Mouse (Mus musculus) T-helper 2 cell (primary cell): Measurements from ENCODE around the gene Pdxdc1.
"Not testable (repeated sequence)": the region's sequence is repeated elsewhere in the genome, so short reads cannot be mapped to it uniquely, and the experiment has no call there.

Source experiments
- in situ Hi-C: fragments of 300-600 bp; cut with MboI, MseI; formaldehyde crosslinking; loops from one replicate; pipeline ENCODE4 v1.15.1; 2025; ENCODE audit warnings: high pct_unique_total_duplicates

Gene Pdxdc1

GRCm38 (mm10) chr16:13890449-13890848 is 12.5 kb downstream of the Pdxdc1 start:
- in situ Hi-C loops, result loop anchor here (10.0 kb wide), 1 partner anchor 264 kb away; no protein-coding TSS in a partner anchor

- in situ Hi-C loops, result no loop called here
Measured at GRCm38 (mm10) chr16:13883094-13883774, 19.7 kb downstream of the Pdxdc1 start.

- in situ Hi-C loops, result no loop called here
Measured at GRCm38 (mm10) chr16:13875483-13875882, 27.4 kb downstream of the Pdxdc1 start.

- in situ Hi-C loops, result no loop called here
Measured at GRCm38 (mm10) chr16:13867910-13868514, 34.9 kb downstream of the Pdxdc1 start.

- in situ Hi-C loops, result not testable (repeated sequence)
Measured at GRCm38 (mm10) chr16:13867406-13867805, 35.5 kb downstream of the Pdxdc1 start.

- in situ Hi-C loops, result no loop called here
Measured at GRCm38 (mm10) chr16:13866616-13867015, 36.3 kb downstream of the Pdxdc1 start.

GRCm38 (mm10) chr16:13866076-13866475 is 36.9 kb downstream of the Pdxdc1 start:
- in situ Hi-C loops, result no loop called here

- in situ Hi-C loops, result no loop called here
Measured at GRCm38 (mm10) chr16:13853886-13854285, 49.0 kb downstream of the Pdxdc1 start.

- in situ Hi-C loops, result no loop called here
Measured at GRCm38 (mm10) chr16:13851446-13851845, 51.5 kb downstream of the Pdxdc1 start.

GRCm38 (mm10) chr16:13848310-13848709 is 54.6 kb downstream of the Pdxdc1 start:
- in situ Hi-C loops, result no loop called here

- in situ Hi-C loops, result no loop called here
Measured at GRCm38 (mm10) chr16:13846675-13847074, 56.3 kb downstream of the Pdxdc1 start.

GRCm38 (mm10) chr16:13845031-13845430 is 57.9 kb downstream of the Pdxdc1 start:
- in situ Hi-C loops, result no loop called here

GRCm38 (mm10) chr16:13840956-13841355 is 62.0 kb downstream of the Pdxdc1 start:
- in situ Hi-C loops, result no loop called here

GRCm38 (mm10) chr16:13840056-13840455 is 62.9 kb downstream of the Pdxdc1 start:
- in situ Hi-C loops, result no loop called here

GRCm38 (mm10) chr16:13834382-13834781 is 68.5 kb downstream of the Pdxdc1 start:
- in situ Hi-C loops, result no loop called here

GRCm38 (mm10) chr16:13831606-13832005 is 71.3 kb downstream of the Pdxdc1 start:
- in situ Hi-C loops, result no loop called here

- in situ Hi-C loops, result no loop called here
Measured at GRCm38 (mm10) chr16:13830444-13830843, 72.5 kb downstream of the Pdxdc1 start.

- in situ Hi-C loops, result no loop called here
Measured at GRCm38 (mm10) chr16:13826511-13826910, 76.4 kb downstream of the Pdxdc1 start.

GRCm38 (mm10) chr16:13825781-13826490 is 77.0 kb downstream of the Pdxdc1 start:
- in situ Hi-C loops, result no loop called here

- in situ Hi-C loops, result loop anchor here (25.0 kb wide), 1 partner anchor 342 kb away; the partner anchor contains the start of genes Marf1 and Nde1
Measured at GRCm38 (mm10) chr16:13820771-13821170, 82.2 kb downstream of the Pdxdc1 start.

GRCm38 (mm10) chr16:13819806-13820500 is 83.0 kb downstream of the Pdxdc1 start:
- in situ Hi-C loops, result loop anchor here (25.0 kb wide), 1 partner anchor 342 kb away; the partner anchor contains the start of genes Marf1 and Nde1

- in situ Hi-C loops, result loop anchor here (25.0 kb wide), 1 partner anchor 343 kb away; the partner anchor contains the start of genes Marf1 and Nde1
Measured at GRCm38 (mm10) chr16:13819394-13819743, 83.6 kb downstream of the Pdxdc1 start.
